Mouse (Mus musculus): ENCODE data around the gene Siae. TPM values are rescaled to one million over a fixed set of nuclear protein-coding genes. Genes with fewer than 3 reads are reported as not detected.
A peak's percentile ranks its signal among the peaks of the same experiment; 100 is the strongest.

Gene Siae
- polyA plus RNA-seq, 1 experiment from 2014 or later: 9.0 TPM

DNA sequence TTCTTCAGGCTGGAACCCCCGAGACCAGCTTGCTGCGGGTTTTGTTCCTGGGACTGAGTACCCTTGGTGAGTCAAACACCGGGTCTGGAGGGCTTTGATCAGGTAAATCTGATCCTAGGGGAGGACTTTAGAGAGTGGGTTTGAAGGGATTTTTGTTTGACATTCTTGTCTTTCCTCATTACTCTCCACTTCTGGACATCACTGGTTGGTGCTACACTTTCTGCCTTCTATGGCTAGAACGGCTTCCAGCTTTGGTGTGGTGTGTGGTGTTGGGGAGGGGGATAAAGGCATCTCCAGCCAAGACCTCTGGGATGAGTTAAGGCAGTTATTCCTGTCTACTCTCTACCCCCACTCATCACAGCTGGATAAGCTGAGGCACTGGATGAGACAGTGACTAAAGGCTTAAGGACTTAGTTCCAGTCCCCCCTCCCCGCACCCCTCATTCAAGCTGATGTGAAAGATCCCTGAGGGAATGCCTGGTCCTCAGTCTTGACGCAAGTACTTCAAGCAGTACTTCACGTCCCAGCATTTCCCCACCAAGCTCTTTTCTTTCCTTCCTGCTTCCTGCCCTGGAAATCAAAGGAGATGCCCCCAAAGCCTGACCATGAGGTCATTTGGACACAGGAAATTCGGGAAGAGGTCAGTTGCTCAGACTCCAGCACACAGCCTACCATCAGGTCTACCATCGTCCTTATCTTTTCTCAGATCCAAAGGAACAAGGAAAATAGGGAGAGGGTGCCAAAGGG, 27.1 kb upstream of the Siae start:
- peaks cover 34% of the 10 kb centered on the region for H3K4me1 ChIP-seq (replicated peaks)
- 32% methylated on average over 9 of the region's 9 CpGs for WGBS
- no peak for ATAC-seq (replicated peaks; ENCODE audit: insufficient number of reproducible peaks, insufficient read depth, low FRiP score, low read depth)

DNA sequence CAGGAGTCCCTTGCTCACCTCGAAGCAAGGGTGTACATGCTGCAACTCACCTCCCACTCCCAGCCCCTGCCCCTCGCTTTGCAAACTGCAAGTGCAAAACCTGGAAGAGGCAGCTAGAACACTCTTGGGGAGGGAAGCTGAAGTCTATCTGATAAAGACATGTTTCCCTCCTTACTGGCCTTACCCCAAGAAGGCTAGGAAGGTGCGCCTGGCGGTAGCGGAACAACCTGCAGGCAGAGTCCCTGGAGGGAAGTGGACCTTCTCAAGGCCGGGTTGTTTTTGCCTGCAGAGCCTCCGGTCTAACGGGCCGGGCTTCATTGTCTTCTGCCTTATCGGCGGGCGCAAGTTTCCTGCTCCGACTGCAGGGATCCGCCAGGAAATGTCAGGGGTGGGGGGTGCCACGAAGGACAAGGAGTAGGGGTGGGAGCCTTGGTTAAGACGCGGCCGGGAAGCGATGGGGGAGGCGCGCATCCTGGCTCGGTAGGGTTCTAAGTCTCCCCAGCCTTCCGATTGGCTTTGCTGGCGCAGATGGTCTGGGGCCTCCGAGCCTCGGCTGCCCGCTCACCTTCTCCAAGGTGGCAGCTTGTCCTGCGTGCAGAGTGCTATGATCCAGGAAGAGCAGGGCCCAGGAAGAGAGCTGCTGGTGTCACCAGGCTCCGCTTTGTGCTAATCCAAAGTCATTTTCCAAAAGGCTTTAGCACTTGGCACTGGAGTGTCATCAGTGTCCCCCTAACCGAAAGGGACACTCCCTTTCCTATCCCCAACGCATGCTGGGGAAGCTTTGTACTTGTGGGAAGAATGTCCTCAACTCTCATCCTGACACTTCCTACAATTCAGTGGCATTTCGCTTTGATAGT, 25.2 kb upstream of the Siae start:
- H3K4me1 ChIP-seq (replicated peaks): peaks cover 34% of the 10 kb centered on the region
- H3K9me3 ChIP-seq (replicated peaks): no peaks in the 10 kb centered on the region
- peak; percentile 72 for ATAC-seq (replicated peaks; ENCODE audit: insufficient number of reproducible peaks, insufficient read depth, low FRiP score, low read depth)
- H3K4me3 ChIP-seq: peak overlapping the region; percentile 50
- peaks cover 22% of the 10 kb centered on the region; the same call in 1 of the 2 replicates for H3K27me3 ChIP-seq
- H3K27ac ChIP-seq: peak overlapping the region; percentile 84
- 1% methylated on average over 32 of the region's 32 CpGs for WGBS
- H3K36me3 ChIP-seq: no peaks in the 10 kb centered on the region
- peak overlapping the region; percentile 85 for H3K4me2 ChIP-seq
- peak overlapping the region; percentile 53 for H3K9ac ChIP-seq

More for the DNA sequence above, 27.1 kb upstream of the Siae start:
- H3K36me3 ChIP-seq: no peaks in the 10 kb centered on the region; the same call in 1 of the 2 replicates
- peak overlapping the region; percentile 84 for H3K27ac ChIP-seq
- H3K4me2 ChIP-seq: peak overlapping the region; percentile 85
- H3K4me3 ChIP-seq: peak overlapping the region; percentile 50
- H3K9me3 ChIP-seq (replicated peaks): no peaks in the 10 kb centered on the region
- H3K27me3 ChIP-seq: peaks cover 22% of the 10 kb centered on the region; the same call in 1 of the 2 replicates
- peak overlapping the region; percentile 40; the same call in 1 of the 2 replicates for H3K9ac ChIP-seq

DNA sequence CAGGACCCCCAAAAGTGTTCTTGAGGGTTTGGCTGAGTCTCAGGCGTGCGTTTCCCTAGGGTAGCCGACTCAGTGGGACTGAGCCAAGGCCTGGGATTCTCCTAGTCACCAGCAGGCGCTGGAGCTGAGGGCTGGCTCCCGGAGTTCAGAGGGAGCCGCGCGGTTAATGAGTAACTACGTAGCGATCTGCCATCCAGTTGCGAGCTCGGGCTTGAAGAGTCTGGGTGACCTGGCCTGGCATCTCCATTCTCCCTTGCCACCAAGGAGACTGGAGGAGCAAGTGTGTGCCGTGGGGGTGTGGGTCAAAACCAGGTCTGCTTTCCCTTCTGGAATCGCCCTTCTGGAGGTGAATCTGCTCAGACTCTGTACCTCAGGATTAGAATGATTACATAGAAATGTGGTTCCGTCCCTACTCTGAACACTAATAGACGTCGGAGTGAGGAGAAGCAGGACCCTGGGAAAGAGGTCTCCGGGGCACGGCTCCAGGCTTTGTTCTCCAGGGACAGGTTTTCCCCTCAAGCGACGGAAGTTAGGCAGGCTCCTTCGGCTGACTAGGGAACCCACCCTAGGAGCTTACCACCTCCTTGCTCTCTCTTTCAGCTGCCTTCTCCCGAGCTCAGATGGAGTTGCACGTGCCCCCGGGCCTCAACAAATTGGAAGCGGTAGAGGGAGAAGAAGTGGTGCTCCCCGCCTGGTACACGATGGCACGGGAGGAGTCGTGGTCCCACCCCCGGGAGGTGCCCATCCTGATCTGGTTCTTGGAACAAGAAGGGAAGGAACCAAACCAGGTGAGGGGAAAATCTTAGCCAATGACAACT, 24.4 kb upstream of the Siae start:
- Histone ChIP-seq H3K9ac (peak overlapping the region; percentile 53), H3K27me3 (peaks cover 22% of the 10 kb centered on the region; the same call in 1 of the 2 replicates), H3K36me3 (no peaks in the 10 kb centered on the region), H3K4me2 (peak overlapping the region; percentile 85), H3K4me3 (peak overlapping the region; percentile 50), H3K9me3 (replicated peaks) (no peaks in the 10 kb centered on the region), H3K4me1 (replicated peaks) (peaks cover 34% of the 10 kb centered on the region), H3K27ac (peak overlapping the region; percentile 82)
- 4% methylated on average over 31 of the region's 31 CpGs for WGBS
- 0 out of 2 replicates have a peak, but pooled peaks have one; percentile 28 for ATAC-seq (replicated peaks; ENCODE audit: insufficient number of reproducible peaks, insufficient read depth, low FRiP score, low read depth)

DNA sequence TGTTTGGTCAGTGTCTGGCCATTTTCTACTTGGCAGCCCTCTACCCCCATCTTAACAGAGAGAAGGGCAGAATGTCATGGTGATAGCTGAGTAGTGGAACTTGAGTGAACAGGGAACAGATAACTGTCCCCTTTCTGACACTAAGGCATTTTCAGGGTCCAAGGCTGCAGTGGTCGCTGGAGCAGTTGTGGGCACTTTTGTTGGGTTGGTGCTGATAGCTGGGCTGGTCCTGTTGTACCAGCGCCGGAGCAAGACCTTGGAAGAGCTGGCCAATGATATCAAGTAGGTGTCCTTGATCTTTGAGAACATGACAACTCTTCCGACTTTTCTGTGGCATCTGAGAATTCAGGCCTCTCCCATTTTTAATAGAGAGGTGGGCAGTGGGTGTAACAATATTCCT, 18.6 kb upstream of the Siae start:
- Histone ChIP-seq H3K9ac (no peak overlapping the region), H3K27me3 (0 out of 2 replicates have a peak, but pooled peaks cover 3% of the 10 kb centered on the region), H3K36me3 (no peaks in the 10 kb centered on the region), H3K4me3 (no peak overlapping the region), H3K4me2 (no peak overlapping the region), H3K4me1 (replicated peaks) (peaks cover 22% of the 10 kb centered on the region), H3K27ac (no peak overlapping the region), H3K9me3 (replicated peaks) (no peaks in the 10 kb centered on the region)
- WGBS: 68% methylated on average over 4 of the region's 4 CpGs
- ATAC-seq (replicated peaks; ENCODE audit: insufficient number of reproducible peaks, insufficient read depth, low FRiP score, low read depth): no peak

DNA sequence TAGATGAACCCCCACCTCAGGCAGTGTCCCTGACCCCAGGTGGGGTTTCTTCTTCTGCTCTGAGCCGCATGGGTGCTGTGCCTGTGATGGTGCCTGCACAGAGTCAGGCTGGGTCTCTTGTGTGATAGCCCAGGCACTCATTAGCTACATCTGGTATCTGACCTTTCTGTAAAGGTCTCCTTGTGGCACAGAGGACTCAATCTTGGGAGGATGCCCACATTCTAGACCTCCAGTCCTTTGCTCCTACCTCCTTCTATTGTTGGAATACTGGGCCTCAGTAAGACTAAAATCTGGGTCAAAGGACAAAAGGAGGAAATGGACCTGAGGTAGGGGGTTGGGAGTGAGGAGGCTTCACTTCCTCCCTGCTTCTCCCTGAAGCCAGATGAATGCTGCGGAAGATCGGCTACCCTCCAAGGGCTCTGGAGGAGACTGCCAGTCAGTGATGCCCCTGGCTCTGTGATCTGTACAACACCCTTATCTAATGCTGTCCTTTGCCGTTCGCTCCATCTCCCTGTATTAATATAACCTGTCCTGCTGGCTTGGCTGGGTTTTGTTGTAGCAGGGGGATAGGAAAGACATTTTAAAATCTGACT, 17.7 kb upstream of the Siae start:
- no peak for ATAC-seq (replicated peaks; ENCODE audit: insufficient number of reproducible peaks, insufficient read depth, low FRiP score, low read depth)

DNA sequence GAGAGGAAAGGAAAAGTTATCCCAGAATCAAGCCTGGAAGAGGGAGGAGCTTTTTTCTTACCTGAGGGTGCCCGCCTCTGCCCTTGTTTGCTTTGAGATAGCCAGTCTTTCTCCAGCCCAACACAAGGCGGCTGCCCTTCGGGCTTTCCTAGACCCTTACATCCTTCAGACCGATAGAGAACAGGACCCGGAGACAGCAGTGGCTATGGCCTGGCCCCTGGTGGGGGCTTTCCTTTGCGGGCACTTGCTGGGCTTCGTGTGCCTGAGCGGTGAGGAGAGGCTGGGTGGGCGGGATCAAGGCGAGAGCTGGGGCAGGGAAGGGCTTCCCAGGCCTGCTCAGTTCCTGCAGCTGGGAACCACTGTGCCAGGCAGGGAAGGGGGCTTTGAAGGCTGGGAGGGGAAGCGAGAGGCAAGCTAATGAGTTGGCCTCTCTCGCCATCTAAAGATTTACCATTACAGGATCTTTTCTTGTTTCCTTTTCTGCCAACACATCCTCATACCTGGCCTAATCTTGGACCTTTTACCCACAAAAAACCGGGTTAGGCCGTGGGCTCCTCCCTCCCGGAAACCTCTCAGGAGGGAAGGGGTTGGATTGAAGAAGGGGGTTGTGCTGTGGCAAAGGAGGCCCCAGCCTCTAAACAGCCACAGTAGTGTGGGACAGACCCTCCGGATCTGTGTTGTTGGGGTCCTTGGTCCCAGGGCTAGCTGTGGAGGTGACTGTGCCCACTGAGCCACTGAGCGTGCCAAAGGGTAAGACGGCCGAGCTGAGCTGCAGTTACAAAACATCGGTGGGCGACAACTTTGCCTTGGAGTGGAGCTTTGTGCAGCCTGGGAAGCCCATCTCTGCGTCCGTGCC, 16.1 kb upstream of the Siae start, which contains the start of gene Vsig2:
Vsig2 (plus strand) TSS at position 86 of the 856 bp plus-strand sequence.
- Histone ChIP-seq H3K4me1 (replicated peaks) (peaks cover 27% of the 10 kb centered on the region), H3K4me2 (no peak within 1 kb of the TSS), H3K9ac (no peak within 1 kb of the TSS), H3K4me3 (no peak within 1 kb of the TSS), H3K36me3 (no peaks in the 10 kb centered on the region), H3K27me3 (no peaks in the 10 kb centered on the region), H3K9me3 (replicated peaks) (no peaks in the 10 kb centered on the region), H3K27ac (0 out of 2 replicates have a peak within 1 kb of the TSS, but pooled peaks have one; percentile 6)
- ATAC-seq (replicated peaks; ENCODE audit: insufficient number of reproducible peaks, insufficient read depth, low FRiP score, low read depth): no peak
- WGBS: 56% methylated on average over 23 of the region's 23 CpGs

More for the DNA sequence above, 17.7 kb upstream of the Siae start:
- H3K4me1 ChIP-seq (replicated peaks): peaks cover 24% of the 10 kb centered on the region
- H3K9ac ChIP-seq: no peak overlapping the region
- no peak overlapping the region for H3K27ac ChIP-seq
- 57% methylated on average over 5 of the region's 5 CpGs for WGBS
- no peaks in the 10 kb centered on the region for H3K9me3 ChIP-seq (replicated peaks)
- H3K27me3 ChIP-seq: no peaks in the 10 kb centered on the region
- H3K4me3 ChIP-seq: no peak overlapping the region
- H3K36me3 ChIP-seq: no peaks in the 10 kb centered on the region
- no peak overlapping the region for H3K4me2 ChIP-seq

DNA sequence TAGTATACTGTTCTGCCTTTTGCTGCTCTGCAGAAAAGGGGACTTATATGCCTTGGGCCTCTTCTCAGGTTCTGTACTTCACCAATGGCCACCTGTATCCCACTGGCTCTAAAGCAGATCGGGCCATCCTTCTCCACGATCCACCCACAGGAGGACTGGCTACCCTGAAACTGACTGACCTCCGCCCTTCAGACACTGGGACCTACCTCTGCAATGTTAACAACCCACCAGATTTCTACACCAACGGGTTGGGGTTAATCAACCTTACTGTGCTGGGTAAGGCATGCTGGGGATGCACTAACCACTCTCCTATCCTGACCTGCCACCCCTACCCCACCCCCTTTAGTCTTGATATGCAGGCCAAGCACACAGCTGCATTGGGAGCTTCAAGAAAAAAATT, 15.3 kb upstream of the Siae start:
- 84% methylated on average over 4 of the region's 4 CpGs for WGBS
- peak overlapping the region; percentile 24; the same call in 1 of the 2 replicates for H3K27ac ChIP-seq
- no peaks in the 10 kb centered on the region for H3K9me3 ChIP-seq (replicated peaks)
- no peak overlapping the region for H3K9ac ChIP-seq
- no peak for ATAC-seq (replicated peaks; ENCODE audit: insufficient number of reproducible peaks, insufficient read depth, low FRiP score, low read depth)
- no peaks in the 10 kb centered on the region for H3K36me3 ChIP-seq
- peaks cover 3% of the 10 kb centered on the region; the same call in 1 of the 2 replicates for H3K27me3 ChIP-seq
- peaks cover 35% of the 10 kb centered on the region for H3K4me1 ChIP-seq (replicated peaks)
- H3K4me2 ChIP-seq: no peak overlapping the region
- H3K4me3 ChIP-seq: no peak overlapping the region

DNA sequence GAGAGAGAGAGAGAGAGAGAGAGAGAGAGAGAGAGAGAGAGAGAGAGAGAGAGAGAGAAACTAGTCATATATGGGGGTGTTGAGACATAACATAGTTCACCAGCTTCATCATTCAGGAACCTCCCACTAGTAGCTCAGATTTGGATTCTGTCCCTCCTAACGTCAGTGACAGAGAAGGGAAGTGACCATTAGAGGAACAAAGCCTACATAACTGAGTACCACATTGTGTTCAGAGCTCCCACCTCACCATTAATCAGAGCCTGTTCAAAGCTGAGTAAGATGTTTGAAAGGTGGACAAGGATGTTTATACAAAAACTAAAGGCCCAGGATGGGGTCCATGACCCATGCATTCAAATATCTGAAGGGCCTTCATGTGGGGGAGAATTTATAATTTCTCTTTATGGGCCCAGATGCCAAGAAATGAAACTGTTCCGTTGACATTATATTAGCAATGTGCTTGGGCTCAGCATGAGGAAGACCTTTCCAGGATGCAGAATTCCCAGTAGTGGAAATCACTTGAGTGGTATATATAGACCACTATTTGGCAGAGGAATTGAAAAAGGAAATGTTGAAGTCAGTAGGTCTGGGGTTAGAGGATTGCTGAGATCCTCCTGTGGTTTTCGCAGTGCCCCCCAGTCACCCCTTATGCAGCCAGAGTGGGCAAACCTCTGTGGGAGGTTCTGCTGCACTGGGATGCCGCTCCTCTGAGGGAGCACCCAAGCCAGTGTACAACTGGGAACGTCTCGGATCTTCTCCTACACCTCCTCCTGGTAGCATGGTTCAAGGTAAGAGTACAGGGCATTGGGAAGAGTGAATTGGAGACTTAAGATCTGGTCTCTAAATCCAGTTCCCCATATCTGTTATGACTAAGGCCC, 14.6 kb upstream of the Siae start:
- H3K9ac ChIP-seq: no peak overlapping the region
- H3K4me1 ChIP-seq (replicated peaks): peaks cover 42% of the 10 kb centered on the region
- WGBS: 72% methylated on average over 6 of the region's 6 CpGs
- no peak for ATAC-seq (replicated peaks; ENCODE audit: insufficient number of reproducible peaks, insufficient read depth, low FRiP score, low read depth)
- no peaks in the 10 kb centered on the region for H3K36me3 ChIP-seq
- no peak overlapping the region for H3K4me3 ChIP-seq
- no peak overlapping the region for H3K4me2 ChIP-seq
- peaks cover 10% of the 10 kb centered on the region; the same call in 1 of the 2 replicates for H3K27me3 ChIP-seq
- peak overlapping the region; percentile 36 for H3K27ac ChIP-seq
- no peaks in the 10 kb centered on the region for H3K9me3 ChIP-seq (replicated peaks)

DNA sequence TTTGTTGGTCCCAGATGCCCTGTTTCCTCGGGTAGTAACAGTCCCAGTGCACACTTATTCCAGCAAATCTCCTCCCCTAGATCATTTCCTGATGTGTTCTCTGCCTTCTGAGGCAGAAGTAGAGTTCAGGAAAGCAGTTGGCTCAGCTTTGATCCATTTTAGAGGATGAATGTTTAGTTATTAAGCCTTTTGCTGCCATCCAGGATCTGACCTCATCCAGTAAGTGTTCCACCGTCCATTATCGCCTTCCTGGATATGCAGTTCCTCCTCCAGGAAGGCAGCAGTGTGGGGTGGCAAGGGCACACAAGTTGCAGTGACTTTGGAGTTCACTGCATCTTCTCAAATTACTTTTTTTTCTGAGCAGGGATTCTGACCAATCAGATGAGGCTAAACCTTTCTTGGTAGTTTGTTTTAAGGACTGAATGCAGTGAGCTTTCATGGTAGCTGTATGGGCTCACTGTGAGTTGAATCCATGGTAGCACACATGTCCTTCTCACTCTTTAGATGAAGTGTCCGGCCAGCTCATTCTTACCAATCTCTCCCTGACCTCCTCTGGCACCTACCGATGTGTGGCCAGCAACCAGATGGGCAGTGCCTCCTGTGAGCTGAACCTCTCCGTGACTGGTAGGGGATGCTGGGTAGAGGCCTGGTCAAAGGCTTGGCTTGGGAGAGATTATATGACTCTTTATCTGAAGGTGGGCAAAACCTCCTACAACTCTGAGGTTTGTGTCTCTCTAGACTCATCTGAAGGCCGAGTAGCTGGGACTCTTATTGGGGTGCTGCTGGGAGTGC, 13.5 kb upstream of the Siae start:
- no peaks in the 10 kb centered on the region for H3K9me3 ChIP-seq (replicated peaks)
- no peak for ATAC-seq (replicated peaks; ENCODE audit: insufficient number of reproducible peaks, insufficient read depth, low FRiP score, low read depth)
- peaks cover 17% of the 10 kb centered on the region for H3K27me3 ChIP-seq
- H3K9ac ChIP-seq: no peak overlapping the region
- no peak overlapping the region for H3K4me3 ChIP-seq
- 60% methylated on average over 7 of the region's 7 CpGs for WGBS
- no peaks in the 10 kb centered on the region for H3K36me3 ChIP-seq
- H3K4me2 ChIP-seq: no peak overlapping the region
- H3K4me1 ChIP-seq (replicated peaks): peaks cover 37% of the 10 kb centered on the region
- H3K27ac ChIP-seq: peak overlapping the region; percentile 36

Data from heart, embryonic 15.5 days (tissue).